Mouse (Mus musculus) layer of hippocampus, adult 8-10 months (tissue): ENCODE results near the gene Slc4a4. TPM values are rescaled to one million over a fixed set of nuclear protein-coding genes. Genes with fewer than 3 reads are reported as not detected.

ENCODE experiments used
- DNase-seq, 2 experiments: peaks; one replicate each; pipeline ENCODE4 v3.0.0; 2022; ENCODE audit warnings: low spot score in 2 of 2
- total RNA-seq, 4 experiments: library from RNA; stranded (reverse); gene quantifications; 2 replicates each; pipeline ENCODE4 v1.2.4; 2022

Slc4a4 gene
- total RNA-seq, 4 experiments from 2014 or later: 140 to 157 (median 150) TPM

- no peak for DNase-seq
Observed at GRCm38 (mm10) chr5:88916501-88916971, 29.9 kb downstream of the Slc4a4 start.

DNA sequence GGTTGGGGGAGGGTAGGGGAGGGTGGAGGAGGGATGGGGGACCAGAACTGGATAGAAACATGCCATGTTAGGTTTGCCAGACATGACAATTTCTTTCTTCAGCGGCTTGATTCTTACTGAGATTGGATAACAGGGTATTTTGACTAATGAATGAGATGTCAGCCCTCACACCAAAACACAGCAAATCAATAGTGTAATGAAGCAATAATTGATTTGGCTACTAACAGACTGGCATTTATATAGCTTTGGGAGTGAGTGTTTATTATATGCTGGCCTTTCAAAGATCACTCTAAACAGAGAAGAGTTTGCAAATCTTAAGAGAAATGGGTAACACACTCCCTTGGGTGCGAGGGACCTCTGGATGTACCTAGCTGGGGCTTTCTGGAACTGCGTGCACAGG, 30.6 kb downstream of the Slc4a4 start:
- DNase-seq: no peak

- DNase-seq: no peak
Observed at GRCm38 (mm10) chr5:88917630-88918029, 31.0 kb downstream of the Slc4a4 start.

DNA sequence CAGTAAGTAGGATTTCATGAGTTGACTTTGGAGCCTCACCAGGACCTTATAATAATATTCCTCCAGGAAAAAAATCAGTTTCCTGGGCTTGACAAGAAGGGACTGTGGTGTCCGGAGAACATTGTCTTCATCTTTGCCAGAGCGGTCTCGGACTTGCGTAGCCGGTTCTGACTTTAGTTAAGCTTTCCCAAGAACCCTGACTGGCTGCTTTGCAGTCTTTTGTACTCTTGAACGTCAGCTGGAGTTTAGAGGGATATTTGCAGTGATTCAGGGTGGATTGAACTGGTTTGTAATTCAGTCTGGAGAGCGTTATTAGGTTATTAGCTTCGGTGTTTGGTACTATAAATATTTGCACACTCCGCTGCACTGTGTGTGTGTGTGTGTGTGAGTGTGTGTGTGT, 31.9 kb downstream of the Slc4a4 start:
- no peak for DNase-seq

DNA sequence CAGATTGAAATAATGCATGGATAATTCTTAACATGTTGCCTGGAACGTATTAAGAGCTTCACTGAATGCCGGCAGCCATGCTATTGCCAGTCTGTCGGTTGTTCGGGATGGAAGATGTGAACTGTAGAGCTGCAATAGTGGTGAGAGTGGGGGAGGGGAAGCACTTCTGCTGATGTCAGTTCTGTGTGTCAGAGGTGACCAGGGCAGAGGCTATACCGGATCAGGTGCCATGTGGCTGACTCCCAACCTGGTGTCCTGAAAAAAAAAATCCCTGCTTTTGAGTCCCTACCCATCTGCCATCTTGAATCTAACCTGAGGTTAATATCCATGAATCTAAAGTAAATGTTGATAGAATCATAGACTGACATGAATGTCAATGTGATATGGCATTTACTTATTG, 39.0 kb downstream of the Slc4a4 start:
- DNase-seq: no peak

DNA sequence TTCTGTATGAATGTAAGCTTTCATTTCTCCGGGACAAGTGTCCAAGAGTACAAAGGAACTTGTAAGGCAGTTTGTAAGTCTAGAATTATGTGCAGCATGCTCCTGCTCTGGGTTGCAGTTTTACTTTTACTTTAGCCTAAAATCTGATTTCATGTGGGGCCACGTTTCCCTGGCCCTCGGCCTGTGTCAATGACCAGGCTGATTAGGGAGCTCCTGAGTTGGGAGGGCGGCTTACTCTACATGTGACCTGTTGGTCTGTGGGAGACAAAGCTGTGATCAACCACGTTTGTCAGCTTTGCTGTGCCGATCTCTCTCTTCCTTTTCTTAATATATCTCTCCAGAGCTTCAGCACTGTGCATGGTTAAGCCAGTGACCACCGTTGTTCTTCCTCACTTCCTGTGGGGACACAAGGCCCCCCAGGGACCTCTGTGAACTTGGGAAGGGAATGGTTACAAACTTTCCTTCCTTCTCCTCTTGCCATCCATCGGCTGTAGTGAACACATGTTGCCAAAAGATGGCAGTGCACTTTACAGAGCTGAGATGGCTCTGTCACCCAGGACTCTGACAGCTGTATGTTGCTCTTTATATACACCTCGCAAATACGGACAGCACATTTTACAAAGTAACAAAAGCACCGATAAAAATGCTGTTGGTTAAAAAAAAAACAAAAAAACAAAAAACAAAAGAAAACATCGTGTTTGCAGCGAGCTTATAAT, 41.7 kb downstream of the Slc4a4 start:
- DNase-seq: no peak

DNA sequence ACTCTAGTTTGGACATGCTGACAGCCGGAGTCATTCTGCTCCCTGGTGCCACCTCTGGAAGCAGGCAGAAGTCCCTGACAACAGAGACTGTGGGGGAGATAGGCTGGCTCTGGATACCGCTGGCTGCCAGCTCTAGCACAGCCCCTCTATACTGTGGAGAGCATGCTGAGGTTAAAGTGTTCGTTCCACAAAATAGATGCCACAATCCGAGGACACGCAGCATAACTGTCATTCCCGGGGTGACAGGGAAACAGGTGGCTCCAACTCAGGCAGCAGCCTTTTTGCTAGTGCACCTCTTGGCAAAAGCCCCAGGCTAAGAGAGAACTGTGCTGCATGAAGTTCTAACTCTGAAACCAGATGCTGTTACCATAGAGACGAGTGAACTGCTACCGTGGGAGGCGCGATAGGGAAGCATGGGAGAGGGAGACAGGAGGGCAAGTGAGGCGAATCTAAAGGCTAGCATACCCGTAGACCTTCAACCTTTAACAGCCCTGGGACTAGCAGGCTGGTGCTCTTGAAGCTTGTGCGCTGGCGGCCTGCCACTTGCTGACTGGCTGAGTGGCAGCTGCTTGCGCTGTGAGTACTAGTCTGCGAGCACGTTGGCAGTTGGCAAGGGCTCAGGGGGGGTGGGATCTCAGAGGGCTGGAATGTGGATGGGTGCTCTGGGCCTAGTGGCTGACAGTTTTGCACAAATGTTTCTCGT, 42.9 kb downstream of the Slc4a4 start:
- DNase-seq: peak; percentile 66 to 79

GRCm38 (mm10) chr5:88930129-88930528, 43.5 kb downstream of the Slc4a4 start:
- DNase-seq: no peak

DNA sequence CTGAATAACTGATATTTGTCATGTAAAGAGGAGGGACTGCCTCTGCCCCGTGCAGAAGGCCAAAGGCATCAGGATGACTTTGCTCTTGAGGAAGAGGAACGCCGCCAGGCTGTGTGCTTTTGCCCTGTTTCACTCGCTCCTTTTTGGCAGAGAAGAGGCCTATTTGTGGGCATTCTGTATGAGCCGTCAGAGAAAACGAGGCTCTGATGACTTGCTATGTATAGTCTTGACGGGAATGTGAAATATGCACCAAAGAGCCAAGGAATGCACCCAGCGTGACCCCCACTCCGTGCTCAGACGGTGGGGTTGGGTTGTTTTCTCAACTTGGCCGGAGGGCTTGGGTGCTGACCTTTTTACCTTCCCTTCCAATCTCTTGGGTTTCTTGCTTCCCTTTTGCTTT, 44.0 kb downstream of the Slc4a4 start:
- no peak for DNase-seq

GRCm38 (mm10) chr5:88931176-88931575, 44.6 kb downstream of the Slc4a4 start:
- DNase-seq: no peak

DNA sequence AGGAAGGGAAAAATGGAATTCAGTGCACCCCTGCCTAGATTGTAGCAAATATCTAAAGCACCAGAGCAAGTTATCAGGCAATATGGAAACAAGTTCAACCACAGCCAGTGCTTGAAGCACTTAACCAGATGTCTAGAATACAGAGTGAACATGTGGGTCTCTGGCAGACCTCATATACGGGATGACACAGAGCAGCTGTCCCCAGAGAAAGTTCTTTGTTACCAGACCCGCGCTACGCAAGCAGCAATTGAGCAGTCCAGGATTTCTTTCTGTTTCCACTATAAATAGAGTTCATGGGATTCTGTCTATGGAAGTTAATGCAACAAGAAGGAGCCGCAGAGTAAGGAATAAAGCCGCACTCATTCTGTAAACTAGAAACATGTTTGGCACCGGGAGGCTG, 46.8 kb downstream of the Slc4a4 start:
- DNase-seq: no peak

- DNase-seq: peak; percentile 35 to 44
Observed at GRCm38 (mm10) chr5:88933946-88934345, 47.3 kb downstream of the Slc4a4 start.

GRCm38 (mm10) chr5:88938208-88938607, 51.6 kb downstream of the Slc4a4 start:
- no peak for DNase-seq

DNA sequence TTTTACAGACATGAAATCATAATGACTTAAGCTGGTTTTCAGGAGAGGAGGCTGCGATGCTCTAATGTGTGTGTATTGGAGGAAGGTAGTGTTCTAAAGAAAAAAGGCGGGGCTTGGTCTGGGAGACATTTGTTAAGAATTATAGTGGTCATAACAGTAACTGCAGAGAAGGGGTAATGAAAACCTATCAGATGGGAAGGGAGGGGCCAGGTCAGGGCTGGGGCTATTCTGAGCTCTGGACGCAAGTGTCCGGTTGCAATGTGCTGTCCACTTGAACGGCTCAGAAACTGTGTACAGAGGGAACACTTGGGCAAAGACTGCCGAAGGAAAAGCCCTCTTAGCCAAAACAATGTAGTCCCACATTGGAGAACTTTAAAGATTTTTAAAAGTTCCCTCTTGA, 52.5 kb downstream of the Slc4a4 start:
- DNase-seq: no peak

- no peak for DNase-seq
Observed at GRCm38 (mm10) chr5:88939782-88940181, 53.2 kb downstream of the Slc4a4 start.

DNA sequence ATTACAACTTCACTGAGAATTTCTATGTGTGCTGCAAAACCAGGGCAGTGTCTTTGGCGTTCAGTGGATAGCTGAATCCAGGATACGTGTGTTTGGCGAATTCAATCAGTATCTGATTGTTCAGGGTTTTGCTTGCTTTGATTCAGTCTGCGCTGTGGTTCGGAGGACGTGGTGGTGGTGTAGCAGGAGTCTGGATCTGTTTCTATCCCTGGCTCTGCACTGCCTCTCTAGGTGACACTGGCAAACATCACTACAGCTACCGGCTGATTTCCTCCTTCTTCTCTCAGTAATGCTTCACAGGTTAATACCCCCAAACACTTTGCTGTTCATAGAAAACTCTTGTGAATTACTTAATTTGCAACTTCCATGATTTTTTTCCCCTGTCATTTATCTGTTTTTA, 55.3 kb downstream of the Slc4a4 start:
- DNase-seq: no peak

GRCm38 (mm10) chr5:88945661-88946339, 59.2 kb downstream of the Slc4a4 start:
- DNase-seq: peak; percentile 48 to 72

- DNase-seq: no peak
Observed at GRCm38 (mm10) chr5:88950337-88950736, 63.7 kb downstream of the Slc4a4 start.

- no peak for DNase-seq
Observed at GRCm38 (mm10) chr5:88952757-88953577, 66.3 kb downstream of the Slc4a4 start.

DNA sequence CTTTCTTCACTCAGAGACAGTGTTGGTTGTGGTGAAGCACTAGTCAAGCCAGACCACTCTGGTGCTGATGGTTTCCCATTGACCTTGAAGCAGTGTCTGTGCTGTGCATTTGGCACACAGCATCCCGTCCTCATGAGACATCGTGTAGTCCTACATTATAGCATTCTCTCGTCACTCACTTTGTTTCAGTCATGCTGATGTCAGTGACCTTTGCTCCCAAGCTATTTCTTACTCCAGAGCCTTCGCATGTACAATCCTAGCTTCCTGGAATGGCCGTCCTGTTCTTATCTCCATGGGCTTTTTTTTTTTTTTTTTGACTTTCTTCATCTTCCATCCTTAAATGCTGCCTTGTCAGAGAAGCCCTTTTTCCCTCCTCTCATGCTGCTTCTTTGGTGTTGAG, 71.1 kb downstream of the Slc4a4 start:
- no peak for DNase-seq

- DNase-seq: no peak
Observed at GRCm38 (mm10) chr5:88958966-88959365, 72.3 kb downstream of the Slc4a4 start.
